Mouse (Mus musculus) kidney, adult 2 months (tissue): ENCODE measurements around the gene Hdgf.

Experiments used
- CTCF ChIP-seq: fragments of 200-500 bp; conservative IDR thresholded peaks from 2 replicates; pipeline ENCODE4 v1.5.1; 2011; ENCODE audit warnings: low read depth, mild to moderate bottlenecking, control low read depth, low read length, moderate library complexity, mixed read lengths; ENCODE audit not compliant: insufficient read depth, insufficient read length
- POLR2A ChIP-seq: fragments of 200-500 bp; IDR thresholded peaks from one replicate; pipeline ENCODE4 v1.6.1; 2011; ENCODE audit warnings: low read depth, low read length, control low read depth

GRCm38 (mm10) chr3:87949266-87949954, 43.3 kb downstream of the Hdgf start:
- TF ChIP-seq CTCF (no peak), POLR2A (no peak)
